Mouse (Mus musculus): ENCODE data around the gene Dppa3.
"Not testable (repeated sequence)": the region's sequence is repeated elsewhere in the genome, so short reads cannot be mapped to it uniquely, and the experiment has no call there.

The Dppa3 gene

DNA sequence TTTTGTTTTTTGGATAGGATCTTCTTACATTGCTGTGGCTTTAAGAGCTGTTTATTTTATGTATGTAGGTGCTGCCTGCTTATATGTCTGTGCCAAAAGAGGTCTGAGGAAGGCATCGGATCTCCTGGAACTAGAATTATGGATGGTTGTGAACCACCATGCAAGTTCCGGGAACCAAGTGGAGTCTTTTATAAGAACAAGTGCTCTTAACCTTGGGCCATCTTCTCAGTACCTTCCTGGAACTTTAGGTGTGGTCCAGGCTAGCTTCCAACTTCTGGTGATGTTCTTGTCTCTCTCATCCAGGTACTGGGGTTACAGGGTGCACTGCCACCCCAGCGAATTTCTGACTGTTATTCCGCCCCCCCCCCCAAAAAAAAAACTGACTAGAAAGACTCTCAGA is 13.8 kb upstream of the Dppa3 start:
- no peak for DNase-seq

- DNase-seq, result peak; percentile 69
Measured at GRCm38 (mm10) chr6:122614047-122614446, 12.2 kb upstream of the Dppa3 start.

GRCm38 (mm10) chr6:122616022-122616421 is 10.2 kb upstream of the Dppa3 start:
- no peak for DNase-seq

- DNase-seq, result no peak
Measured at GRCm38 (mm10) chr6:122621066-122621465, 5.1 kb upstream of the Dppa3 start.

DNA sequence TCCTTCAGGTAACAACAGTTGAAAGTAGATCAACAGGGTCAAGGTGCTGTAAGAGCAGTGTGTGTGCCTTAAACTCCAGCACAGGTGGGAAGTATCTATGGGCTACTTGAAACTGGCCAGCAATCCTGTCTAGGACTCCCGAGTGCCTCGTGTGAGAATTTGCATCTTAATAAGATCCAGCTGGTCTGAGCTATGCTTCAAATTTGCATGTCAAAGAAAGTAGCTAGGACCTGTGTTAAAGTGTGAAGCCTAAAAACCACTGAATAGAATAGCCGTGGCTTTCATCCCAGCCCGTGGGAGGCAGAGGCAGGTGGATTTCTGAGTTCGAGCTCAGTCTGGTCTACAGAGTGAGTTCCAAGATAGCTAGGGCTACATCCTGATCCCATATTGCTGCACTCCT is 1.7 kb upstream of the Dppa3 start:
- DNase-seq, result no peak

- DNase-seq, result no peak
Measured at GRCm38 (mm10) chr6:122625156-122625555, 1.1 kb upstream of the Dppa3 start.

DNA sequence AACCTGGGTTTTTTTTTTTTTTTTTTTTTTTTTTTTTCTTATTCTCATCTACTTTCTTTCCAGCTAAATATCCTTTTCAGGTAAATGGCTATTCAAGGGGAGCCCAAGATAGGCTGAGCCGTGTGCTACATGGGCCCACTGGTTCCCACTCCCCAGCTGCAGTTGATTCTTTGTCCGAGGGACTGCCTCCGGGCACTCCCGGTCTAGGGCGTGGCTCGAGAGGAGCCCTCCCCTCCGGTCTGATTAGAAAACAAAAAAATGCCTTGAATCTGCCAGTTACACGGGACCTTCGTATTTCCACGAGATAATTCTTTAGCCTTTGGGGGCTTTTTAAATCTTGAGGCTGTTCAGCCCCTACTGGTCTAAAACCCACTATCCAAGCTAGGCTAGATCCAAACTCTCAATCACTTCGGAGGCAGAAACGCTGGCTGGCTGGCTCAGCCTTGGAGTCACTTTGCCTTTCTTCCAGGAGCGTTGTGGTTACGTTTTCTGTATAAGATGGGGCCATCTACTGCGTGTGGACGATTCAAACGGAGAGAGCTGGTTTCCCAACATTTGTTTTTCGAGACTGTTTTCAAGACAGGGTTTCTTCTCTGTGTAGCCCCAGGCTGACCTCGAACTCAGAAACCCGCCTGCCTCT is 1.4 kb downstream of the Dppa3 start:
- no peak for DNase-seq

DNA sequence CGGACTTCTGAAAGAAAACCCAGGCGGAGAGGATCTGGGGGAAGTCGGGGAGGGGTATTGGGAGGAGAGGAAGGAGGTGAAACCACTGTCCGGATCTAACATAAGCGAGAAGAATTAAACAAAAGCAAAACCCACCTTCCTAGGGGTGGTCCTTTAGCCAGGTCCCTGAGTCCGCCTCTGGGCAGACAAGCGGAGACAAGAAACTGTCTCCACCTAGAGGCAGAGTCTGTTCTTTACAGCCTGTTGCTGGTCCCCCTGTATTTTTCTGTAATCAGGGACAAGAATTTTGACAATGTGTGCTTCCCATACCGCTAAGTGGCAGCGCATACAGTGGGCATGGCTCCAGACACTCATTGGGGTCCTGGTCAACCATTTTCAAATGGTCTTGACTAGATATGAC is 7.2 kb downstream of the Dppa3 start:
- peak; percentile 22 for DNase-seq

DNA sequence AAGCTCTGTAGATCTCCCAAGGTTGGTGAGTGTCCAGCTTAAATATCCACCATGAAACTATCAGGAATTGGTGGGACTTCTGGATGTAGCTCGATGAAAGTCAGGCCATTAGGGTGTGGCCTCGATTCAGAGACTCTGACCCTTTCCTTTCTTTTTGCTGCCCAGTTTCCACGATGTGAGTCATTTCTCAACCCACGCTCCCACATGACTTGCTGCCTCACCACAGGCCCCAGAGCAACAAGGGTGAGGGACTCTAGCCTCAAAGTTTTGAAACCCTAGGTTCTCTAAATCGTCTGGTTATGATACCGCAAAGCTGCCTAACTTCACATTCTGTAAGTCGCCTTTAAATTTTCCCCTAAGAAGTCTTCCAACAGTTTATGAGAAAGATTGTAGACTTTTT is 9.1 kb downstream of the Dppa3 start:
- DNase-seq, result no peak

DNA sequence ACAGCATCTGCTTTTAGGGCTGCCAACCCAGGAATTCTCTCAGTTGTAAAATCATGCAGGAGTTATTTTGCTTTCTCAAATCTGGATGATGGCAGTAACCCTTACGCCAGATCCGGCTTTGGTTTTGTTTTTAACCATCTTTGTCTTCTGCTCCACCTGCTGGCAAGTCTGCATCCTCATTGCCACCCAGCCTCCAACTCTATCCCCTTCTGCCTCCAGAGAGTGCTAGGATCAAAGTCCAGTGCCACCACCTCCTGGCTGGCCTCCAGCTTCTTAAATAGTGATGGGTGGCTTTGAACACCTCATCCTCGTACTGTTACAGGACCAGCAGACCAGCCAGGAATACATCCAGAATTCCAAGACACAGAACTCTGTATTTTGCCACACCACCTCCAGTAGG is 10.5 kb downstream of the Dppa3 start:
- DNase-seq, result no peak

- DNase-seq, result not testable (repeated sequence)
Measured at GRCm38 (mm10) chr6:122637566-122637965, 11.4 kb downstream of the Dppa3 start.

DNA sequence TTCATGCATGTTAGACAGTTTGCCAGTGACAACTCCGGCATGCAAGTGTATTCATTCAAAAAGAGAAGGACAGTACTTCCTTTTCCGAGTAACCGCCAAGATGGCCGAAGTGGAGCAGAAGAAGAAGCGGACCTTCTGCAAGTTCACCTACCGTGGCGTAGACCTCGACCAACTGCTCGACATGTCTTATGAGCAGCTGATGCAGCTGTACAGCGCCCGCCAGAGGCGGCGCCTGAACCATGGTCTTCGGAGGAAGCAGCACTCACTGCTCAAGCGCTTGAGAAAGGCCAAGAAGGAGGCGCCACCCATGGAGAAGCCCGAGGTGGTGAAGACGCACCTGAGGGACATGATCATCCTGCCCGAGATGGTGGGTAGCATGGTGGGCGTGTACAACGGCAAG is 18.0 kb downstream of the Dppa3 start:
- not testable (repeated sequence) for DNase-seq

- DNase-seq, result no peak
Measured at GRCm38 (mm10) chr6:122649903-122650302, 23.7 kb downstream of the Dppa3 start.

GRCm38 (mm10) chr6:122650398-122650980 is 24.3 kb downstream of the Dppa3 start:
- no peak for DNase-seq

DNA sequence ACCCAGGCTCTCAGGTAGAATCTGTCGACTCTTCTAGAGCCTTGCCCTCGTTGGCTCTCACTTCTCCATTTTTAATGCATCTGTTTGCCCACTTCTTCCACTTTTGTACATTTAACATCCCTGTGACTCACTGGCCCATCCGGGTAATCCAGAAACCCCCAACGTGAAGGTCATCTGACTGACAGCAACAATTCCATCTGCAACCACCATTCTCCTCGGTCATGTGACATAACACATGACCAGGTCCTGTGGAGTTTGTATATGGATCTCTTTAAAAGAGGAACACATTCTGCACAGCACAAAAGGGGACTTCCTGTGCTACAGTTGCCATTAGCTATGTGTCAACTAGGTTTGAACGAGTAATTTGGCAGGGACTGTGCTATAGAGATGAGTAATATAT is 28.1 kb downstream of the Dppa3 start:
- no peak for DNase-seq

GRCm38 (mm10) chr6:122657630-122658029 is 31.4 kb downstream of the Dppa3 start:
- DNase-seq, result no peak

DNA sequence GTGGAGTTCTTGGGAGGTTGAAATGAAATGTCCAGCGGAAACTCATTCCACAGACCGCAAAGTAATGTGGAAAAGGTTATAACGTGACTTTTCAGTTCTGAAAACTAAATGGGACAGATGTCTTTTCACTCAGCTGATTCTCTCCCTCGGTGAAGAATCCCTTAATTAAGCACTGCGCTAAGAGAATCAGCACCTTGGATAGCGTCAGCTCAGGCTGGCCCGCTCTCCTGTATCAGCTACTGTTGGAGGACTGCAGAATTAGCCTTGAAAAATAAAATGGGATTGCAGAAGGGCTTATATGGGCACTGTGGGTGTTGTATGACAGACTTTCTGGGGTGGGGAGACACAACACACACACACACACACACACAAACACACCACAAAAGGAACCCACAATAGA is 33.4 kb downstream of the Dppa3 start:
- DNase-seq, result peak; percentile 23

GRCm38 (mm10) chr6:122660601-122661379 is 34.6 kb downstream of the Dppa3 start:
- DNase-seq, result peak; percentile 47

- no peak for DNase-seq
Measured at GRCm38 (mm10) chr6:122662551-122663264, 36.5 kb downstream of the Dppa3 start.

GRCm38 (mm10) chr6:122663596-122664206 is 37.5 kb downstream of the Dppa3 start:
- DNase-seq, result no peak

DNA sequence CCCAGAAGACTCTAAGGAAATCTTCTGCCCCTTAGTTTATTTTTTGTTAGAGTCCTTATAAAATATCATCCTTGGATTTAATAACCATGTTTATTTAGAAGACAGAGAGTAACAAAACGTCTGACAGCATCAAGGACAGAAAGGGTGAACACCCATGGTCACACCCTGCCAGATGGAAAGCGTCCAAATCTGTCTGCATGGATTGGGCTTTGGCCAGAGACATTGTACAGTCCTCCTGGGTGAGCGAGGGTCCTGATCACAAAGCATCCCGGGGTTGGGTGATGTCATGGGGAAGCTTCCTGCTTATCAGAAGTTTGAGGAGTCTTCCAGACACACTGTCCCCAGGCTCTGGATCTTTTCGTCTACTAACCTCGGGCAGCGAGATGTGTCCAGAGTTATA is 39.7 kb downstream of the Dppa3 start:
- no peak for DNase-seq

- DNase-seq, result no peak
Measured at GRCm38 (mm10) chr6:122667715-122668114, 41.5 kb downstream of the Dppa3 start.

GRCm38 (mm10) chr6:122668823-122669222 is 42.6 kb downstream of the Dppa3 start:
- DNase-seq, result no peak
